ENCODE assay signal across 27 mouse cellular contexts in the genomic region with DNA sequence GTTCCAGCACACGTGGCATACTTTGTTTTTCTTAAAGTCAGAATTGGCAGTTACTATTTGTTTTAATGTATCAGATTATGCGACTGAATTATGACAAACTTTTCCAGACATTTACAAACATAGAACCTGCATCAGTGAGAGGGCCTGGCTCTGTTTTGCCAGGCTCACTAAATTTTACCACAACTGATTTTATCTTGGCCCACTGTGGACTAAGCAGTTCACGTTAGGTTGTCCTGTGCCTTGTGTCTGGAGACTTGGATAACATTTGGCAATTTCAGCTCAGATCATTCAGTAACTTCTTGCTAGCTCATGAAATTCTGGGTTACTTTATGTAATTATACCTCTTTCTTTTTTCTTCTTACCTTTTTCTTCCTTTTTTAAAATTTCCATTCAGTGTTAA. TPM values are rescaled to one million over a fixed set of nuclear protein-coding genes. Genes with fewer than 3 reads are reported as not detected.
DNase-seq lines count a peak whose midpoint lies in the region; ATAC-seq and TF ChIP-seq lines count a peak whose summit lies in the region.
"Had no signal": no experiment of that assay in that cellular context is flagged by ENCODE, and none has a peak within 500 bp of the region (broad histone marks: within the 10 kb centered on the region; RNA-seq: fewer than 3 reads in every experiment).

No protein-coding gene starts in this region.

- peak; percentile 73; the same call in 1 of the 2 replicates for ATAC-seq in megakaryocyte-erythroid progenitor cell, adult 5-6 weeks (replicated peaks; ENCODE audit: low FRiP score, low TSS enrichment, poor library complexity, severe bottlenecking)
- ATAC-seq: CD4-positive, CD25-positive, alpha-beta regulatory T cell, adult 4 months; forebrain, embryonic 14.5 days; forebrain, embryonic 16.5 days had no signal

- H3K79me2 ChIP-seq in MEL (ENCODE audit: control insufficient read depth, insufficient read depth, low read length, poor library complexity) = peaks cover 12% of the 10 kb centered on the region

- no peak overlapping the region for H3K4me3 ChIP-seq in MEL (ENCODE audit: control insufficient read depth in 1 of 2, insufficient read depth in 1 of 2, low read depth in 2 of 2, low read length in 2 of 2)
- H3K4me3 ChIP-seq: embryonic facial prominence, embryonic 13.5 days; embryonic facial prominence, embryonic 15.5 days; erythroblast, embryonic 14.5 days; forebrain, embryonic 10.5 days; forebrain, embryonic 12.5 days had no signal

- no peaks in the 10 kb centered on the region for H3K9me3 ChIP-seq in MEL (replicated peaks; ENCODE audit: insufficient read depth, low read length)
- H3K9me3 ChIP-seq: embryonic facial prominence, embryonic 13.5 days; embryonic facial prominence, embryonic 15.5 days; forebrain, embryonic 10.5 days; forebrain, embryonic 12.5 days; G1E had no signal

- H3K27me3 ChIP-seq in MEL (ENCODE audit: control insufficient read depth in 1 of 2, insufficient read depth in 2 of 2, low read length in 2 of 2) = no peaks in the 10 kb centered on the region
- H3K27me3 ChIP-seq: CH12.LX; embryonic facial prominence, embryonic 13.5 days; embryonic facial prominence, embryonic 15.5 days; forebrain, embryonic 12.5 days had no signal

- TF ChIP-seq POLR2A in MEL (IDR thresholded peaks at IDR 0.05; ENCODE audit: control insufficient read depth in 1 of 2, insufficient read depth in 1 of 2, low read depth in 1 of 2, low read length in 2 of 2, poor library complexity in 1 of 2) = no peak

- no peak for TF ChIP-seq EP300 in MEL (IDR thresholded peaks at IDR 0.05; ENCODE audit: low read depth in 1 of 2, low read length in 2 of 2)

- TF ChIP-seq RAD21 in MEL (IDR thresholded peaks at IDR 0.05; ENCODE audit: low read depth, low read length) = no peak

- peaks cover 21 to 50% of the 10 kb centered on the region in 2 experiments for H3K36me3 ChIP-seq in MEL (ENCODE audit: control insufficient read depth in 1 of 2, insufficient read depth in 2 of 2, low read length in 2 of 2)

- TF ChIP-seq CTCF in MEL (IDR thresholded peaks at IDR 0.05 in 2 of 3, conservative IDR thresholded peaks at IDR 0.05 in 1 of 3; ENCODE audit: control insufficient read depth in 1 of 3, insufficient read depth in 1 of 3, low read depth in 2 of 3, low read length in 3 of 3, poor library complexity in 1 of 3, severe bottlenecking in 1 of 3) = no peak

- H3K4me1 ChIP-seq in MEL (ENCODE audit: control insufficient read depth in 1 of 2, insufficient read depth in 2 of 2, low read length in 2 of 2) = peaks cover under 1 to 11% of the 10 kb centered on the region in 2 experiments

- H3K9ac ChIP-seq in MEL (ENCODE audit: control insufficient read depth, low read depth, low read length, poor library complexity, severe bottlenecking) = no peak overlapping the region
- H3K9ac ChIP-seq: embryonic facial prominence, embryonic 13.5 days; embryonic facial prominence, embryonic 15.5 days; forebrain, embryonic 12.5 days had no signal

- DNase-seq in 416B (ENCODE audit: low read depth) (peak; percentile 33), MEL (ENCODE audit: low read depth, low spot score) (peak; percentile 19)
- no peak for DNase-seq in urinary bladder, adult 2 months (ENCODE audit: low spot score)
- no peak for DNase-seq in right cerebral cortex, postnatal 4 days
- no peak for DNase-seq in kidney, adult 18-20 months
- DNase-seq: adrenal gland, adult 2 months; adrenal gland, postnatal 10 days; adrenal gland, postnatal 25 days; B cell, adult 2 months; cerebellum, adult 11 months; cerebellum, adult 18-20 months; cerebellum, adult 8-10 months; cerebellum, adult 9-11 months; cerebellum, postnatal 14 days; cerebellum, postnatal 36 days; embryo, embryonic 11 days had no signal

- H3K27ac ChIP-seq in MEL (ENCODE audit: control insufficient read depth, low read depth, low read length) = no peak overlapping the region
- H3K27ac ChIP-seq: embryonic facial prominence, embryonic 13.5 days; embryonic facial prominence, embryonic 15.5 days; forebrain, embryonic 10.5 days; forebrain, embryonic 12.5 days had no signal

TF ChIP-seq in MEL, 35 proteins besides CTCF, POLR2A, EP300 and RAD21:
- TF ChIP-seq NELFE (IDR thresholded peaks at IDR 0.05; ENCODE audit: low read depth, low read length) (no peak), GATA1 (IDR thresholded peaks at IDR 0.05; ENCODE audit: low read depth, low read length) (0 out of 2 replicates have a peak, but pooled peaks have one; percentile 11)

RNA-seq across cellular contexts. Expression of gene Naa30, which starts 7.7 kb away (rescaled TPM):
- 15.9 and 16.4 TPM in 2 replicates for total RNA-seq in MEL (2012; rRNA removed)
- 10 to 100 TPM; 18.7 to 32.6 TPM for polyA plus RNA-seq in MEL (2012; ENCODE audit: insufficient read depth in 1 of 2, insufficient read length in 2 of 2, low read depth in 1 of 2, low replicate concordance in 2 of 2, missing spikeins in 1 of 2)
- 20.3 and 28.6 TPM in 2 replicates for total RNA-seq in megakaryocyte-erythroid progenitor cell, adult 5-6 weeks (2014; fragmentation: Nextera tagmentation)
- total RNA-seq in megakaryocyte-erythroid progenitor cell, adult 5-6 weeks (2017) = 28.0 and 47.2 TPM in 2 replicates
- polyA plus RNA-seq in urinary bladder, adult 2 months (2012; rRNA removed) = 15.7 and 16.2 TPM in 2 replicates

Comparison
In these comparisons a context has a peak if more than half of its experiments do, and no peak if none do; other contexts are left out.
1. DNase-seq: peak in 416B (single experiment) and MEL (single experiment); none in urinary bladder, adult 2 months (single experiment), right cerebral cortex, postnatal 4 days (single experiment) and kidney, adult 18-20 months (single experiment).